Mouse (Mus musculus) forebrain, embryonic 11.5 days (tissue): ENCODE measurements around the gene Evx2. TPM values are rescaled to one million over a fixed set of nuclear protein-coding genes. Genes with fewer than 3 reads are reported as not detected.
A peak's percentile ranks its signal among the peaks of the same experiment; 100 is the strongest.

Experiments
- ATAC-seq: fragments of 200-750 bp; cut with Nextera tagmentation; replicated peaks from 2 replicates; pipeline ENCODE4 v1.8.0; 2017; ENCODE audit warnings: moderate TSS enrichment; ENCODE audit not compliant: low FRiP score
- DNase-seq: peaks from one replicate; pipeline ENCODE4 v3.0.0-alpha.2; 2017; ENCODE audit warnings: low spot score
- H3K27ac ChIP-seq: fragments of 300-500 bp; sonication (generic); 2 replicates; pipeline ENCODE4 v1.5.1; 2014; ENCODE audit warnings: low read depth, low read length
- H3K27me3 ChIP-seq: fragments of 300-500 bp; sonication (generic); 2 replicates; pipeline ENCODE4 v1.6.1; 2014; ENCODE audit warnings: mild to moderate bottlenecking, low read length, mixed read lengths; ENCODE audit not compliant: control insufficient read depth, insufficient read depth
- H3K36me3 ChIP-seq: fragments of 300-500 bp; sonication (generic); 2 replicates; pipeline ENCODE4 v1.6.1; 2014; ENCODE audit warnings: mild to moderate bottlenecking, low read length, moderate library complexity, mixed read lengths; ENCODE audit not compliant: control insufficient read depth, insufficient read depth
- H3K4me1 ChIP-seq: fragments of 300-500 bp; sonication (generic); replicated peaks from 2 replicates; pipeline ENCODE4 v1.6.1; 2014; ENCODE audit warnings: low read length, mixed read lengths; ENCODE audit not compliant: control insufficient read depth, insufficient read depth
- H3K4me2 ChIP-seq: fragments of 300-500 bp; sonication (generic); 2 replicates; pipeline ENCODE4 v1.6.1; 2014; ENCODE audit warnings: low read depth, mild to moderate bottlenecking, low read length, moderate library complexity, mixed read lengths; ENCODE audit not compliant: severe bottlenecking
- H3K4me3 ChIP-seq: fragments of 300-500 bp; sonication (generic); 2 replicates; pipeline ENCODE4 v1.5.1; 2014; ENCODE audit warnings: low read depth, low read length
- H3K9ac ChIP-seq: fragments of 300-500 bp; sonication (generic); 2 replicates; pipeline ENCODE4 v1.6.1; 2014; ENCODE audit warnings: low read length
- H3K9me3 ChIP-seq: fragments of 300-500 bp; sonication (generic); 2 replicates; pipeline ENCODE4 v1.6.1; 2016; ENCODE audit warnings: low read length, mixed read lengths; ENCODE audit not compliant: control insufficient read depth
- WGBS: fragments of 180-500 bp; shearing (Covaris S2); extraction: QIAGEN DNeasy Blood & Tissue Kit; methylation state at CpG from one replicate; pipeline ENCODE4 v1.1.7; 2014; 5-methylcytosine and 5-hydroxymethylcytosine counted together
- polyA plus RNA-seq: library from polyadenylated mRNA; unstranded; fragments of >200 nt; fragmentation: Nextera tagmentation; extraction: Ambion mirVana; gene quantifications from 2 replicates; pipeline ENCODE4 v1.2.1, GENCODE M21; 2014

Evx2 gene
- polyA plus RNA-seq: not detected in 2 replicates

DNA sequence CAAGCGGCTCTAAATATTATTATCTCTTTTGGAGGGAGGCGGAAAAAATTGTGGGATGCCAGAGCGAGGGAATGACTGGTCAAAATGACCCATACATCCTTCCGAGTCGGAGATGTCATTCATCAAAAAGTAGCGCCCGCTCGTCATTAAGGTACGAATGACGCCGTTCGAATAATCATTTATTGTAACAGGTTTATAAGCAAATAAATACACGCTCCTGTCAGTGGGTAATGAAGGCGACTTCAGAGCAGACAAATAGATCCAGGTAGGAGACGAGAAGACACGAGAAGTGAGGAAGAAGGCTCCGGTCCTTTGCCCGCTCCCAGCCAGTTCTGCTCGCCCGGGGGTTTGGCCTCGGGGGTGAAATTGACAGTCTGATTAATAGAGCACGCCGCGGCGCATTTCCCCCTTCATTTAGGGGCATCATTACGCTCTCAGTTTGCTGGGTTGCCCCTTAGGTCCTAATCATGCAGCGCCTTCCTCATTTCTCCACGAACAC is at the start of gene Evx2:
Gene Evx2, minus strand, starts transcription at position 51 of the 499 bp plus-strand sequence.
- DNase-seq (peak; percentile 62), ATAC-seq (no peak)
- Histone ChIP-seq H3K4me2 (no peak within 1 kb of the TSS), H3K27ac (no peak within 1 kb of the TSS), H3K4me1 (peaks cover 9% of the 10 kb centered on the region; the same call in 1 of the 2 replicates), H3K27me3 (peaks cover 91% of the 10 kb centered on the region), H3K9me3 (no peaks in the 10 kb centered on the region), H3K36me3 (no peaks in the 10 kb centered on the region), H3K4me3 (no peak within 1 kb of the TSS), H3K9ac (no peak within 1 kb of the TSS)
- 1% methylated on average over 28 of the region's 28 CpGs for WGBS

DNA sequence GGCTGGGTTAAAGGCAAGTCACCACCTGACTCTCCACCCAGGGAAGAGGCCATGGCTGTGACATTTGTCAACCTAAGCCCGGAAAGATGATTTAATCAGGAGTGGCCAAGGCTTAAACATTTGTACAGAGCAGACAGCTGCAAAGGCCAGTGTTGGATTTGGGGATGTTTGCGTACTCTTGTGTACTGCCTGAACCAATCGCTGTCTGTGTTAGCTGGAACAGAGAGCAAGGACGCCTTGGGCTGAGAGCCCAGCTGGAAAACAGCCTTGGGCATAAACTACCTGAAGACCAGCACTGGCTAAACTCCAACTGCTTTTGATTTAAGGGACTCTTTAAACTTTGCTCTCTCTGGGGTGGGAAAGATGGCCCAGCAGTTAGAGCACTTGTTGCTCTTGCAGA is 49.3 kb upstream of the Evx2 start:
- WGBS: 9% methylated on average over 4 of the region's 4 CpGs
- no peak overlapping the region for H3K4me2 ChIP-seq

DNA sequence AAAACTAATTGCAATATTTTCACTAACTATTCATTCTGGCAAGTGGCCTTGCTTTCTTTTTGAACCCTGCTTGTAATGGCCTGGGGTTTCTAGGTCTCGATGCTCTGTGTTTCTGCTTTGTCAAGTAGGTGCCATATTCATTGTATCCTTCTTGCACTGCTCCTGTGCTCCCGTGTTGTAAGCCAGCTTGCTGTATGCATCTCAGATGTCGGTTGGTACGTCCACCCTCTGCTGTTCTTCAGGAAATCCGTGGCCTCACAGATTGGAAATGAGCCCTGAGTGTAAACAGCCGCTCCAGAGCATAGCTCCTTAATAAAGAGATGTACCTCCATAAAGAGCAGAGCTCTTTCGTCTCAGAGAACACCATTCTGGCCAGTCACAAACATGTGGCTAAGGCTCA is 48.2 kb upstream of the Evx2 start:
- Histone ChIP-seq H3K4me2 (no peak overlapping the region), H3K9me3 (no peaks in the 10 kb centered on the region), H3K27me3 (peaks cover 95% of the 10 kb centered on the region), H3K27ac (no peak overlapping the region), H3K4me3 (no peak overlapping the region), H3K4me1 (peaks cover 11% of the 10 kb centered on the region), H3K36me3 (no peaks in the 10 kb centered on the region), H3K9ac (no peak overlapping the region)
- DNase-seq (no peak), ATAC-seq (no peak)
- WGBS: 7% methylated on average over 7 of the region's 7 CpGs

More for the DNA sequence above, 49.3 kb upstream of the Evx2 start:
- Histone ChIP-seq H3K27me3 (peaks cover 96% of the 10 kb centered on the region), H3K4me1 (peaks cover 11% of the 10 kb centered on the region), H3K27ac (no peak overlapping the region), H3K36me3 (no peaks in the 10 kb centered on the region), H3K9me3 (no peaks in the 10 kb centered on the region), H3K9ac (no peak overlapping the region), H3K4me3 (no peak overlapping the region)
- ATAC-seq: no peak
- DNase-seq: no peak

DNA sequence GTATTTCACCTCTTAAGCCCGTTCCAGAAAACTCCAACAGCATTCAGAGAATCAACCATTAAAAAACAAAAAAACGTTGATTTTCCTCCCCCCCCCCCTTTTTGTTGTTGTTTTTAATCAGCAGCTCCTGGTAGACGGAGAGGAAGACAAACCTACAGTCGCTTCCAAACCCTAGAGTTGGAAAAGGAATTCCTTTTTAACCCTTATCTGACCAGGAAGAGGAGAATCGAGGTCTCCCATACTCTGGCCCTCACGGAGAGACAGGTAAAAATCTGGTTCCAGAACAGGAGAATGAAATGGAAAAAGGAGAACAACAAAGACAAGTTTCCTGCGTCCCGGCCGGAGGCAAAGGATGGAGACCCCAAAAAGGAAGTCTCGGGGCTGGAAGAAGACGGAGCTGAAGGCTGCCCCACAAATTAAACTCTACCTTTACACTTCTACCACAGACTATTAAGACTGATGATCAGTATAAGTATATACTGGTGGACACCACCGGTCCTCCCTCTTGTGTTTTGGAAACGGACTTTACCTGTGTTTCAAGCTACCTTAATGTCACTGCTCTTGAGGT is 47.1 kb upstream of the Evx2 start:
- Histone ChIP-seq H3K4me3 (no peak overlapping the region), H3K9me3 (no peaks in the 10 kb centered on the region), H3K4me1 (peaks cover 6% of the 10 kb centered on the region), H3K9ac (no peak overlapping the region), H3K36me3 (no peaks in the 10 kb centered on the region), H3K27me3 (peaks cover 94% of the 10 kb centered on the region), H3K27ac (no peak overlapping the region), H3K4me2 (no peak overlapping the region)
- DNase-seq (peak; percentile 50), ATAC-seq (no peak)
- under 1% methylated on average over 13 of the region's 13 CpGs for WGBS

DNA sequence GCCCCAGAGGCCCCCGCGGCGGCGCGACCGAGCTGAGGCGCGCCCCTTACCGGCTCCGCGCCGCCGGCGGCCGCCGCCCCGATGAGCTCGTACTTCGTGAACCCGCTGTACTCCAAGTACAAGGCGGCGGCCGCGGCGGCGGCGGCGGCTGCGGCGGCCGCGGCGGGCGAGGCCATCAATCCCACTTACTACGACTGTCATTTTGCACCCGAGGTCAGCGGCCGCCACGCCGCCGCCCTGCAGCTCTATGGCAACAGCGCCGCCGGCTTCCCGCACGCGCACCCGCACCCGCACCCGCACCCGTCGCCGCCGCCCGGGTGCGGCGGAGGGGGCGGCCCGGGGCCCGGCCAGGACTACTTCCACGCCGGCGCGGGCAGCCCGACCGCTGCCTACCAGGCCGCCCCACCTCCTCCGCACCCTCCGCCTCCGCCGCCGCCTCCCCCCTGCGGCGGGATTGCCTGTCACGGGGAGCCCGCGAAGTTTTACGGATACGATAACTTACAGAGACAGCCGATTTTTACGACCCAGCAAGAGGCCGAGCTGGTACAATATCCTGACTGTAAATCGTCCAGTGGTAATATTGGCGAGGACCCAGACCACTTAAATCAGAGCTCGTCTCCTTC is 46.2 kb upstream of the Evx2 start:
- no peak for ATAC-seq
- H3K4me2 ChIP-seq: peak overlapping the region; percentile 48; the same call in 1 of the 2 replicates
- no peaks in the 10 kb centered on the region for H3K9me3 ChIP-seq
- WGBS: under 1% methylated on average over 66 of the region's 85 CpGs
- H3K4me3 ChIP-seq: peak overlapping the region; percentile 27
- DNase-seq: peak; percentile 77
- H3K36me3 ChIP-seq: no peaks in the 10 kb centered on the region
- no peak overlapping the region for H3K27ac ChIP-seq
- 0 out of 2 replicates have a peak overlapping the region, but pooled peaks have one; percentile 6 for H3K9ac ChIP-seq
- H3K4me1 ChIP-seq: peaks cover 6% of the 10 kb centered on the region
- H3K27me3 ChIP-seq: peaks cover 96% of the 10 kb centered on the region

DNA sequence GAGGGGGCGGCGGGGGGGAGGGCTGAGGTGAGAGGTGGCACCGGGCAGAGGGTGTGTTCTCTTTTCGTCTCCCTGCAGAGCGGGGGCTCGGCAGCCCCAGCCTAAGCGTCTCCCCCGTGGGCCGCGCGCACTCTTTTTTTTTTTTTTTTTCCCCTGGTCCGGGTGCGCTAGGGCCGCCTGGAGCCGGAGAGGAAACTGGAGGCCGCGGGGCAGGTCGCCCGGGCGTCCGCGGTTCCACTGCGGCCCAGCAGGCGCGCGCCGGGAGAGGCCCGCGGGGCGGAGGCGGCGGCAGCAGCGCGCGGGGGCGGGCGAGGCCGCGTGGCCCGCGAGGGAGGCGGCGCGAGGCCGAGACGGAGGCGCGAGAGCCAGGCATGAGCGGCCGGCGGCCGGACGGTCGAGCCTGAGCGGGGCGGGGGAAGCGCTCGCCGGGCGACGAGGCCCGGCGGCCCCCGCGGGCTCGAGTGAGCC is 45.7 kb upstream of the Evx2 start:
- Histone ChIP-seq H3K9me3 (no peaks in the 10 kb centered on the region), H3K4me1 (peaks cover 6% of the 10 kb centered on the region), H3K4me2 (peak overlapping the region; percentile 48), H3K9ac (peak overlapping the region; percentile 6; the same call in 1 of the 2 replicates), H3K27ac (no peak overlapping the region), H3K36me3 (no peaks in the 10 kb centered on the region), H3K27me3 (peaks cover 96% of the 10 kb centered on the region), H3K4me3 (peak overlapping the region; percentile 27)
- DNase-seq: peak; percentile 68
- 2% methylated on average over 36 of the region's 66 CpGs for WGBS
- ATAC-seq: peak; percentile 39

DNA sequence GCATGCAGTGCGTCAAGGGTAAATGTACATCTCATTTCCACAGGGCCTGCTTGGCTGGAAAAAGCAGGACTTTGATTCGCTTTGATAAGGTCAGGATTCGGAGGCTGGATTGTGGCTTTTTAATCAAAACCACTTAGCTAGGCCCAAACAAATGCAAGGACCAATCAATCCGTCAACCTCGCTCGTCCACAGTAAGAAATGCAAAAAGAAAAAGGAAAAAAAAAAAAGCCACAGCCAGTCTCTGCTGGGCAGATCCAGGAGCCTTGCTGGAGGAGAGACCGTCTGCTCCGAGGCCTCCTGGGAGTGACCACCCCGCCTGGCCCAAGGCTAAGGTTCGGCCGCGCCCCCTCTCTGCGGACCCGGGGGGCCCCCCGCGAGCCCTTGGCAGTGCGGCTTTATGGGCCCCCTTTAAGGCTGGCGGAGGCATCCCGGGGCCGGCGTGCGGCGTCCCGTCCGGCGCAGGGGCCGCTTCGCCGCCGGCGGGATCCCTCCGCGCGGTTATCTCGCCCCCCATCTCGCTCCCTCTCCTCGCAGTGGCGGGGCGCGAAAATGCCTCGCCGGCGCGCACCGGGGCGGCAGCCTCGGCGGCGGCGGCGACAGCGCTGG is 45.1 kb upstream of the Evx2 start, which contains the start of gene Hoxd8:
Gene Hoxd8, plus strand, starts transcription at position 223 of the 606 bp plus-strand sequence.
- 1% methylated on average over 37 of the region's 52 CpGs for whole genome bisulfite sequencing
- Histone ChIP-seq H3K4me3 (peak within 1 kb of the TSS; percentile 27), H3K36me3 (no peaks in the 10 kb centered on the region), H3K4me1 (peaks cover 6% of the 10 kb centered on the region), H3K9ac (peak within 1 kb of the TSS; percentile 6; the same call in 1 of the 2 replicates), H3K9me3 (no peaks in the 10 kb centered on the region), H3K27me3 (peaks cover 96% of the 10 kb centered on the region), H3K4me2 (peak within 1 kb of the TSS; percentile 48), H3K27ac (no peak within 1 kb of the TSS)
- ATAC-seq (0 out of 2 replicates have a peak, but pooled peaks have one; percentile 33), DNase-seq (peak; percentile 74)

DNA sequence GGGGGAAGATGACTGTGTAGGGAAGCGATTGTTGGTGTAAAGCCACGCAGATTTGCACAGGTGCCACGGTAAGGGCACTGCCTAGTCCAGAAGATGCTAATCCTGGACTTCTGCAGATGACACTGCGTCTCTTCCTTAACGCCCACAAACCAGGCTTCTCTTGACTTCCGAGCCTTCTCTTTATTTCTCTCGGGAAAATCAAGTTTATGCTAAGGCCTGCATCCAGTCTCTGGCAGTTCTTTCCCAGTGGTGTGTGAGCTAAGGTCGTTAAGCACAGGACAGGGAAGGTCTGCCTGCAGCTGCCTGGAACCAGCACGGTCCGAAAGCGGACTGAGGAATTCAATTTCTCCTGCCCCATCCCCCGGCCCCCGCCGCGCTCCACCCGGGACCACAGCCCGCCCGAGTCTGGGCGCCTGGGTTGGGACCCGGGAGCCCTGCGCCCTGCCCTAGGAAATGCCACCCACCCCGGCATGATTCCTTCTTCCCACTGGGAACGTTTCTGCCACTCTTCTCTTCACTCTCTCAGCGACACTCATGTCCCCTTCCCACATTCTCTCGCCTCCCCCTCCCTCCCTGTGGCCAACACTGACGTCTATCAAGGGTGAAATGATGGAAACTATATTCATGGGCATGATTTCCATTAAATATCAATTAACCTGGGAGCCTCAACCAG is 44.5 kb upstream of the Evx2 start:
- peaks cover 96% of the 10 kb centered on the region for H3K27me3 ChIP-seq
- H3K4me3 ChIP-seq: no peak overlapping the region
- no peak overlapping the region for H3K27ac ChIP-seq
- no peaks in the 10 kb centered on the region for H3K36me3 ChIP-seq
- peaks cover 6% of the 10 kb centered on the region for H3K4me1 ChIP-seq
- 2% methylated on average over 26 of the region's 26 CpGs for WGBS
- no peak overlapping the region for H3K4me2 ChIP-seq
- DNase-seq: peak; percentile 57
- no peaks in the 10 kb centered on the region for H3K9me3 ChIP-seq
- no peak overlapping the region for H3K9ac ChIP-seq
- ATAC-seq: no peak
